Mouse (Mus musculus): ENCODE data around the gene Ankrd55.
"Not testable (repeated sequence)": the region's sequence is repeated elsewhere in the genome, so short reads cannot be mapped to it uniquely, and the experiment has no call there.

GRCm38 (mm10) chr13:112311611-112312010, 23.4 kb downstream of the Ankrd55 start:
- not testable (repeated sequence) for TF ChIP-seq CTCF (IDR thresholded peaks at IDR 0.05 in 2 of 3, conservative IDR thresholded peaks at IDR 0.05 in 1 of 3; ENCODE audit: control insufficient read depth in 1 of 3, insufficient read depth in 1 of 3, low read depth in 2 of 3, low read length in 3 of 3, poor library complexity in 1 of 3, severe bottlenecking in 1 of 3); USF1 (IDR thresholded peaks at IDR 0.05; ENCODE audit: low read depth, low read length); GATA1 (IDR thresholded peaks at IDR 0.05; ENCODE audit: low read depth, low read length); NRF1 (IDR thresholded peaks at IDR 0.05; ENCODE audit: insufficient read depth, low read depth, low read length, poor library complexity, severe bottlenecking); SIN3A (IDR thresholded peaks at IDR 0.05; ENCODE audit: low read length); MAX (IDR thresholded peaks at IDR 0.05; ENCODE audit: low read length); POLR2A (IDR thresholded peaks at IDR 0.05; ENCODE audit: control insufficient read depth in 1 of 2, insufficient read depth in 1 of 2, low read depth in 1 of 2, low read length in 2 of 2, poor library complexity in 1 of 2)
